Mouse (Mus musculus): ENCODE results near the gene Kctd17. TPM values are rescaled to one million over a fixed set of nuclear protein-coding genes. Genes with fewer than 3 reads are reported as not detected.

Kctd17 gene
- polyA plus RNA-seq, 1 experiment: 163 TPM

DNA sequence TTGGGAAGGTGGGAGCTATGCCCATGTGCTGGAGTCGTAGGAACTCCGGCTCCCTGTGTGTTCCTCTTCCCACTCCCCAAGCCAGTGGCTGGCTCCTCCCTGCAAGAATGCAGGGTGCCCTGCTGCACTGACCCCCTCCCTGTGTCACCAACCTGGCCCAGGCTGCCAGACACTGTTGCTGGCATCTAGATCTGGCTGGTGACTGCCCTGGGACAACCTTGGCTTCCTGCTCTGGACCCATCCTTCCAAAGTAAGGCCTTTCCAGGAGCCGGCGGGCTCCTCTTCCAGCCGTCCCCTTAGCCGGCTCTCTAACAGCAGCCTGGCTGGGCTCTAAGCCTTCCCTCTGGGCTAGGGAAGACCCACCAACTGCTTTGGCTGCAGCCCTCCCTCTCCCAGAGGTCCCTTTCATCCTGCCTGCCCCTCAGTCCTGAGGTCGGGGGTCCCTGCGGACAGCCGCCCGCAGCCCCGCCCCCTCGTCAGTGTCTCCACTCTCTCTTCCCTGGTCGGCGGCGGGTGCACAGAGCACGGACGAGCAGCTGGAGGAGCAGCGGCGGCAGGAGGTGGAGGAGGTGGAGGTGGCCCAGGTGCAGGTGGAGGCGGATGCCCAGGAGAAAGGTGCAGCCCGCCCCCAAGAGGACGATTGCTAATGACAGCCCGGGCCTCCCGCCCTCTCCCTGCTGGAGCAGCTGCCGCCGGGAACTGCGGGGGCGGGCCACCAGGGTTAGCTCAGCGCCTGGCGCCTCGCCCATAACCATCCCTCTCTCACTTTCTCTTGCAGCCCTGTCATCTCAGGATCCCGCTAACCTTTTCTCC is 8.2 kb downstream of the Kctd17 start:
- no peaks in the 10 kb centered on the region for H3K27me3 ChIP-seq (replicated peaks; ENCODE audit: control insufficient read depth, insufficient read depth, low read length)
- no peaks in the 10 kb centered on the region for H3K36me3 ChIP-seq (ENCODE audit: control insufficient read depth, insufficient read depth, low read length)
- 29% methylated on average over 32 of the region's 32 CpGs for WGBS
- peak; percentile 77 for DNase-seq
- TF ChIP-seq POLR2A (IDR thresholded peaks at IDR 0.05; ENCODE audit: low read depth, low read length) (no peak), CTCF (conservative IDR thresholded peaks at IDR 0.05; ENCODE audit: insufficient read depth, insufficient read length, low read depth, low read length) (0 out of 2 replicates have a peak, but pooled peaks have one; percentile 16)
- no peak overlapping the region for H3K4me3 ChIP-seq (ENCODE audit: insufficient read depth, low read depth, low read length)
- H3K27ac ChIP-seq (ENCODE audit: insufficient read depth, low read depth, low read length): no peak overlapping the region
- H3K4me1 ChIP-seq (ENCODE audit: control insufficient read depth, insufficient read depth, low read length): peaks cover 4% of the 10 kb centered on the region; the same call in 1 of the 2 replicates

DNA sequence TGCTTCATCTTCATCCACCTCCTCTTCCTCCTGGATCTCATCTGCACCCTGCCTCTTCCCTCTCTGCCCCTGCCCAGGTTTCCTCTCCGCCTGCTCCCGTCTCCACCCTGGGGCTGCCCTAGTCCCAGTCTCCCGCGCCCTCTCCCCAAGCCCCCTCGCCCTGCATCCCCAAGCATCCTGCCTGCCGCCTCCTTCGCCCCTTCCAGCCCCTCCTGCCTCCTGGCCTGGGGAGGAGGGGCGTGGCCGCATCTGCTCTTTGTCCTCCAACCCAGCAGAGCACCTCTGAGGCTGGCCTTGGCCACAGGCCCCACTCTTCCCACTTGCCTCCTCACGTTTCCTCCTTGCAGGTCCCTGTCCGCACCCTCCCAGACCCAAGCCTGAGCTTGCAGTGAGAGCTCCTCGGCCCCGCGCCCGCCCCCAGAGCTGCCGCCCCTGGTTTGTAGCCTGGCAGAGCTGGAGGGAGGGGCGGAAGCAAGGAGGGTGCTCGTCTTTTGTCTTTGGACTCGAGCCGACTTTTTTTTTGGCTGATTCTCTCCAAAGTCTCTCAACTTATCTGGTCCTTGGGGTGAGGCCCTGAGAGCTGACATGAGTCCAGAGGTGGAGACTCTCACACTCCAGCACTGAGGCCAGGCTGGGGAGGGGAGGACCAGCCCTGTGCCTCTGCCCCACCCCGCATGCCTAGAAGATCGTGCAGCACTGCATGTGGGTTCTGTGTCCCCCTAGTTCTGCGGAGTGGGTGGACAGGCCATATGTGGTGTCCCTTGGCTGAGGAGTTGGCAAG is 9.1 kb downstream of the Kctd17 start:
- no peak overlapping the region for H3K4me3 ChIP-seq (ENCODE audit: insufficient read depth, low read depth, low read length)

DNA sequence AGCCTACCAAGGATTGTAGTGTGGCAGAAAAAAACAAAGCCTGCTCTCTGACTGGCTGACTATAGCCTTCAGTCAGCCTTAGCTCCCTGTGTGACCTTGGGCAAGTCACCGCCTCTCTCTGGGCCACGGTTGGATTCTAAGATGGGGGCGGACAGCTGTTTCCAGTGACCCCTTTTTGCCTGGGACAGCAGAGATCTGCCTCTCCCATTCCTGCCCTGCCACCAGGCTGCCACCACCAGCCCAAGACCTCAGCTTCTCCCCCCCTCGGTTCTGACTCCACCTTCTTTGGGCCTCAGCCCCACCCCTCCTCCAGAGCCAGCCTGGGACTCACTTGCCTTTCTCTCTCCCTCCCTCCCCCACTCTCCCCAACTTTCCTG is 9.6 kb downstream of the Kctd17 start:
- H3K27ac ChIP-seq (ENCODE audit: insufficient read depth, low read depth, low read length): no peak overlapping the region
- no peaks in the 10 kb centered on the region for H3K36me3 ChIP-seq (ENCODE audit: control insufficient read depth, insufficient read depth, low read length)
- TF ChIP-seq CTCF (conservative IDR thresholded peaks at IDR 0.05; ENCODE audit: insufficient read depth, insufficient read length, low read depth, low read length): no peak
- no peak for TF ChIP-seq POLR2A (IDR thresholded peaks at IDR 0.05; ENCODE audit: low read depth, low read length)
- H3K4me1 ChIP-seq (ENCODE audit: control insufficient read depth, insufficient read depth, low read length): no peaks in the 10 kb centered on the region
- 69% methylated on average over 4 of the region's 4 CpGs for WGBS
- no peaks in the 10 kb centered on the region for H3K27me3 ChIP-seq (replicated peaks; ENCODE audit: control insufficient read depth, insufficient read depth, low read length)
- H3K4me3 ChIP-seq (ENCODE audit: insufficient read depth, low read depth, low read length): no peak overlapping the region
- no peak for DNase-seq

More for the DNA sequence above, 9.1 kb downstream of the Kctd17 start:
- DNase-seq: peak; percentile 44
- no peak for TF ChIP-seq CTCF (conservative IDR thresholded peaks at IDR 0.05; ENCODE audit: insufficient read depth, insufficient read length, low read depth, low read length)
- TF ChIP-seq POLR2A (IDR thresholded peaks at IDR 0.05; ENCODE audit: low read depth, low read length): no peak
- whole genome bisulfite sequencing: 45% methylated on average over 23 of the region's 23 CpGs
- no peaks in the 10 kb centered on the region for H3K4me1 ChIP-seq (ENCODE audit: control insufficient read depth, insufficient read depth, low read length)
- H3K27me3 ChIP-seq (replicated peaks; ENCODE audit: control insufficient read depth, insufficient read depth, low read length): no peaks in the 10 kb centered on the region
- no peak overlapping the region for H3K27ac ChIP-seq (ENCODE audit: insufficient read depth, low read depth, low read length)
- no peaks in the 10 kb centered on the region for H3K36me3 ChIP-seq (ENCODE audit: control insufficient read depth, insufficient read depth, low read length)

DNA sequence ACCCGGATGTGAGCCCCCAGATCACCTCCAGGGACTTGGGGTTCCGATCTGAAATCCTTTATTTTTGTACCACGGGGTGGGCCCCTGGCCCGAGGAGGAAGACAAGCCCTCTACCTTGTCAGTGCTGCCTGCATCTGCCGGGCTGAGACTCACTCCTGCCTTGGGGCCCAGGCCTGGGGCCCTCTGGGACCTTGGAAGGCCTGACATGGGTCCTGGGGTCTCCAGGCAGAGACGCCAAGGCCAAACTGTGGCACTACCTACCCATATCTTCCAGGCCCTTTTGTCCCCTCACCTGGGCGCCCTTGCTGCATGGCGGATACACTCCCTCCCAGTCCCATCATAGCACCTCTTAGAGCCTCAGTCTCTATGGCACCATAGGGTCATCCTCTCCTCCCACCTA is 10.1 kb downstream of the Kctd17 start:
- Histone ChIP-seq H3K36me3 (ENCODE audit: control insufficient read depth, insufficient read depth, low read length) (no peaks in the 10 kb centered on the region), H3K27me3 (replicated peaks; ENCODE audit: control insufficient read depth, insufficient read depth, low read length) (no peaks in the 10 kb centered on the region), H3K4me3 (ENCODE audit: insufficient read depth, low read depth, low read length) (no peak overlapping the region), H3K27ac (ENCODE audit: insufficient read depth, low read depth, low read length) (no peak overlapping the region), H3K4me1 (ENCODE audit: control insufficient read depth, insufficient read depth, low read length) (no peaks in the 10 kb centered on the region)
- TF ChIP-seq POLR2A (IDR thresholded peaks at IDR 0.05; ENCODE audit: low read depth, low read length): no peak
- no peak for TF ChIP-seq CTCF (conservative IDR thresholded peaks at IDR 0.05; ENCODE audit: insufficient read depth, insufficient read length, low read depth, low read length)
- no peak for DNase-seq
- WGBS: 69% methylated on average over 8 of the region's 8 CpGs

DNA sequence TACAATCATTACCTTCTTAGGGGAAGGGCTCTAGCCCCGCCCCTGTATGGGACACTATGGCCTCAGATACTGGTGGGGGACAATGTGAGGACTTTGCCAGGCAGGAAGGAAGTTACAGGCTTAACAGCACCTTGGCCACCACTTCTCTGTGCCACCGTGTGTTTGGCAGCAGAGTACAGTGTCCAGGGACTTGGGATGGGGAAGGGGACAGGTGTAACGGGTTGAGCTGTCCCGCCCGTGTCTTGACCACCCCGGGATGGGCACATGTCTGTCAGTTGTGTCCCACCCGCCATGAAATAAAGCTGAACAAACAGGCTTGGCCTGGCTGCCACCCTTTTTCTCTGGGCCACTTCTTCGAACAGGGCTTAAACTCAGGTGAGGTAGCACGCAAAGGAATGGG is 10.6 kb downstream of the Kctd17 start:
- WGBS: 83% methylated on average over 9 of the region's 9 CpGs
- no peak overlapping the region for H3K4me3 ChIP-seq (ENCODE audit: insufficient read depth, low read depth, low read length)
- no peak overlapping the region for H3K27ac ChIP-seq (ENCODE audit: insufficient read depth, low read depth, low read length)
- no peaks in the 10 kb centered on the region for H3K27me3 ChIP-seq (replicated peaks; ENCODE audit: control insufficient read depth, insufficient read depth, low read length)
- TF ChIP-seq POLR2A (IDR thresholded peaks at IDR 0.05; ENCODE audit: low read depth, low read length): no peak
- TF ChIP-seq CTCF (conservative IDR thresholded peaks at IDR 0.05; ENCODE audit: insufficient read depth, insufficient read length, low read depth, low read length): no peak
- H3K4me1 ChIP-seq (ENCODE audit: control insufficient read depth, insufficient read depth, low read length): no peaks in the 10 kb centered on the region
- no peak for DNase-seq
- no peaks in the 10 kb centered on the region for H3K36me3 ChIP-seq (ENCODE audit: control insufficient read depth, insufficient read depth, low read length)

DNA sequence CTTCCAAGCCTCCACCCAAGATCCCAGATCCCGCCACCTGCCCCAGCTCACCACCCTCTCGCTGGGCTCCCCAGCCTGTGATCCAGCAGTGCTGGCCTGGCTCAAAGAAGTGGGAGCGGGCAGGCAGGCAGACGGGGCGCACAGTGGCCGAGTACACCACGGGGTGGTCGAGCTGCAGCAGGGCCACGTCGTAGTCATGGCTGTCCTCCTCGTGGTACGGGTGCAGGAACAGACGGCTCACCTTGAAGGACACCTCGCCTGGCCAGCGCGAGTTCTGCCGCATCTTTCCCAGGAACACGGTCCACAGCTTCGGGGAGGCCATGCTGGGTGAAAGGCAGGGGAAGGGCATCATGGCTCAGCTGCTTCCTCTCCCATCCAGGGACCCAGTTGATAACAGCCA is 13.9 kb downstream of the Kctd17 start:
- no peaks in the 10 kb centered on the region for H3K27me3 ChIP-seq (replicated peaks; ENCODE audit: control insufficient read depth, insufficient read depth, low read length)
- no peaks in the 10 kb centered on the region for H3K4me1 ChIP-seq (ENCODE audit: control insufficient read depth, insufficient read depth, low read length)
- no peak overlapping the region for H3K4me3 ChIP-seq (ENCODE audit: insufficient read depth, low read depth, low read length)
- H3K27ac ChIP-seq (ENCODE audit: insufficient read depth, low read depth, low read length): no peak overlapping the region
- no peak for DNase-seq
- TF ChIP-seq CTCF (conservative IDR thresholded peaks at IDR 0.05; ENCODE audit: insufficient read depth, insufficient read length, low read depth, low read length): no peak
- no peak for TF ChIP-seq POLR2A (IDR thresholded peaks at IDR 0.05; ENCODE audit: low read depth, low read length)
- H3K36me3 ChIP-seq (ENCODE audit: control insufficient read depth, insufficient read depth, low read length): no peaks in the 10 kb centered on the region
- WGBS: 91% methylated on average over 19 of the region's 19 CpGs

DNA sequence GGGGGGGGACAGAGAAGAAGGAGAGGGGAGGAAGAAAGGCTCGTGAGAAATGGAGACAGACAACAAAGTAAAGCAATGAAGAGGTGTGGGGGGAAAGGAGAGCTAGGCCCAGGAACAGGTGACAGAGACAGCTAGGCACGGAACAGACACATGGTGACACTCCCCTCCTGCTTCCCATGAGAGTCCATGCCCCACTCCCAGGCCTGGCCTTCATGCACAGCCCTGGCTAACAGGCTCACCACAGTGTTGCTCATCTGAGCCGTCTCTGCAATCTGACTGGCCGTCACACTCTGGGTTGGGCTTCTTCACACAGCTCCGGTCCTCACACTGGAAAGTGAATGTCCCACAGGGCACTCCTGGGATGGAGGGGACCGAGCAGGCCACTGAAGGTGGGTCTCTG is 15.5 kb downstream of the Kctd17 start:
- WGBS: 42% methylated on average over 6 of the region's 6 CpGs
- Histone ChIP-seq H3K4me3 (ENCODE audit: insufficient read depth, low read depth, low read length) (no peak overlapping the region), H3K27ac (ENCODE audit: insufficient read depth, low read depth, low read length) (no peak overlapping the region), H3K4me1 (ENCODE audit: control insufficient read depth, insufficient read depth, low read length) (no peaks in the 10 kb centered on the region), H3K36me3 (ENCODE audit: control insufficient read depth, insufficient read depth, low read length) (no peaks in the 10 kb centered on the region), H3K27me3 (replicated peaks; ENCODE audit: control insufficient read depth, insufficient read depth, low read length) (no peaks in the 10 kb centered on the region)
- no peak for TF ChIP-seq CTCF (conservative IDR thresholded peaks at IDR 0.05; ENCODE audit: insufficient read depth, insufficient read length, low read depth, low read length)
- TF ChIP-seq POLR2A (IDR thresholded peaks at IDR 0.05; ENCODE audit: low read depth, low read length): no peak
- no peak for DNase-seq

All from kidney, adult 2 months (tissue).